Mouse (Mus musculus) layer of hippocampus, adult 18-20 months (tissue): ENCODE measurements at regions not wholly inside any gene's neighbourhood (a gene's known extent, or its start where the extent isn't known, plus 50 kb on each side); places are given as distances from the start of the nearest gene placed in this dataset.

Experiments
- DNase-seq, 2 experiments: peaks; one replicate each; pipeline ENCODE4 v3.0.0; 2022; ENCODE audit warnings: low spot score in 2 of 2

GRCm38 (mm10) chr19:53444646-53445045 is 54.3 kb upstream of the Smndc1 start:
- no peak for DNase-seq

GRCm38 (mm10) chr19:53442756-53443654 is 52.6 kb upstream of the Smndc1 start:
- DNase-seq, result no peak

GRCm38 (mm10) chr19:53442132-53442610 is 51.8 kb upstream of the Smndc1 start:
- no peak for DNase-seq

DNA sequence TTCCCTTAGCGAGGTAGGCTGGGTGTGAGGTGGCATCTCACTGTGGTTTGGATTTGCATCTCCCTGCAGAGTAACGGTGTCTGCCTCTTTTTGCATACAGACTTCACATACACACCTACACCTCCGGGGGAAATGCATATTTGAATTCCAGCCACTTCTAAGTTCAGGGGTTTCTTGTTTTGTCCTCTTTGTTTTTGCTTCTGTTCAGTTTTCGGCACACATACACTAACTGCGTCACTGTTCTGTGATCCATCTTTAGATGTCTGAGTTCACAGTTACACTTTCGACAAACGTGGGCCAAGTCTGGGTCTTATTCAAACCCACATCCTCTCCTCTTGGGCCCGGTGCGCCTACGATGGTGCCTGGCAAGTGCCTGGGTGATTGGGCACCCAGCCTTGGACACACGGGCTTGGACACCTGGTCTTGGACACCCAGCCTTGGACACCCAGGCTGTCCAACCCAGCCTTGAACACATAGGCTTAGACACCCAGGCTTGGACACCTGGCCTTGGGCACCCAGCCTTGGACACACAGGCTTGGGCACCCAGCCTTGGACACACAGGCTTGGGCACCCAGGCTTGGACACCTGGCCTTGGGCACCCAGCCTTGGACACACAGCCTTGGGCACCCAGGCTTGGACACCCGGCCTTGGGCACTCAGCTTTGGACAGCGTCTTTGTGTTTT is 51.2 kb upstream of the Smndc1 start:
- no peak for DNase-seq

- DNase-seq, result no peak
These were observed 50.1 kb upstream of the Smndc1 start for GRCm38 (mm10) chr19:53440327-53441055.
